Mouse (Mus musculus) cortical plate, adult 2 months (tissue): Measurements from ENCODE around the gene Ssb. TPM values are rescaled to one million over a fixed set of nuclear protein-coding genes. Genes with fewer than 3 reads are reported as not detected.

Experiments used
- H3K27ac ChIP-seq: fragments of 200-500 bp; 2 replicates; pipeline ENCODE4 v1.5.1; 2012; ENCODE audit warnings: low read length, control low read depth, inconsistent platforms; ENCODE audit not compliant: insufficient read depth
- H3K4me1 ChIP-seq: fragments of 200-500 bp; 2 replicates; pipeline ENCODE4 v1.6.1; 2011; ENCODE audit warnings: low read length; ENCODE audit not compliant: control insufficient read depth, insufficient read depth
- H3K4me3 ChIP-seq: fragments of 200-500 bp; 2 replicates; pipeline ENCODE4 v1.5.1; 2011; ENCODE audit warnings: mild to moderate bottlenecking, low read length, control low read depth; ENCODE audit not compliant: insufficient read depth
- CTCF ChIP-seq: fragments of 200-500 bp; IDR thresholded peaks from 2 replicates; pipeline ENCODE4 v1.5.1; 2011; ENCODE audit warnings: mild to moderate bottlenecking, control low read depth, low read length; ENCODE audit not compliant: insufficient read depth; ENCODE audit errors: extremely low read depth
- POLR2A ChIP-seq: fragments of 200-500 bp; IDR thresholded peaks from 2 replicates; pipeline ENCODE4 v1.6.1; 2011; ENCODE audit warnings: mild to moderate bottlenecking, low read length, control low read depth; ENCODE audit not compliant: insufficient read depth; ENCODE audit errors: extremely low read depth
- polyA plus RNA-seq: library from polyadenylated mRNA; depleted of rRNA; stranded (reverse); fragments of >200 nt; gene quantifications from 2 replicates; pipeline ENCODE4 v1.2.3, GENCODE M21; 2012

Gene Ssb
- polyA plus RNA-seq, 1 experiment: 80.3 TPM

DNA sequence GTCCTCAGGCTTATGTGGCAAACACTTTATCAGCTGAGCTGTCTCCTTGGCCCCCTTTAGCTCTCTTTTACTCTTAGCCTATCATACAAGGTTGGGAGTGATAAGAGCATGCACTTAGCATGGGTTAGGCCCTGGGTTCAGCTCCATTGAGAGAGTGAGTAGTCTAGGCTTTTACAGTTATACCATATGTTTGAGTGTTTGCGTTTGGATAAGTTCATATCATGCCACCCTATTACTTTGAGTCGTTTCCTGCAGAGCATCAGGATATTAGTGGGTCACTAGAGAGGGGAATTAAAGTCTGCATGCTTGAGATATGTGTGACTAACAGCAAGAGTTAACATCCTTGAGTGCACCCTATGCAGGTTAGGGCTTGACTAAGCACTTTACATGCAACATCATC is 31.7 kb upstream of the Ssb start:
- no peak overlapping the region for H3K27ac ChIP-seq
- peaks cover under 1% of the 10 kb centered on the region; the same call in 1 of the 2 replicates for H3K4me1 ChIP-seq
- no peak overlapping the region for H3K4me3 ChIP-seq
- no peak for TF ChIP-seq CTCF
- TF ChIP-seq POLR2A: no peak

DNA sequence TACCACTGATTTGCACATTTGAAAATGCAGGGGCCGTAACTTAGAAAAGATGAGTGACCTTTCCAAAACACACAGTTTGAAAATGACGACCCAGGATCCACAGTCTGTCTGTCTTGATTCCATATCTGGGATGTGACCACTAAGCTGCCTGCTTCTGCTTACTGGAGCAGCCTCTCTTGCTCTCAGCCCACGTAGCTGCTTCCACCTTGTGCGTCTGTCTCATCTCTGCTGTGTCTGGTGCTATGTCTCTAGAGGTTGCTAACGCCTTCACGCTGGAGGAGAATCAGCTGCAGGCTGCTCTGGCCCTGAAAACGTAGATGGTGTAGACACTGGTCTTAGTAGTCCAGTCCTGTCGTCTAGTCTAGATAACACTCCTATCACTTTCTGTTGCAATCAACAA is 31.2 kb upstream of the Ssb start:
- Histone ChIP-seq H3K4me3 (no peak overlapping the region), H3K4me1 (no peaks in the 10 kb centered on the region), H3K27ac (no peak overlapping the region)
- no peak for TF ChIP-seq POLR2A
- no peak for TF ChIP-seq CTCF

DNA sequence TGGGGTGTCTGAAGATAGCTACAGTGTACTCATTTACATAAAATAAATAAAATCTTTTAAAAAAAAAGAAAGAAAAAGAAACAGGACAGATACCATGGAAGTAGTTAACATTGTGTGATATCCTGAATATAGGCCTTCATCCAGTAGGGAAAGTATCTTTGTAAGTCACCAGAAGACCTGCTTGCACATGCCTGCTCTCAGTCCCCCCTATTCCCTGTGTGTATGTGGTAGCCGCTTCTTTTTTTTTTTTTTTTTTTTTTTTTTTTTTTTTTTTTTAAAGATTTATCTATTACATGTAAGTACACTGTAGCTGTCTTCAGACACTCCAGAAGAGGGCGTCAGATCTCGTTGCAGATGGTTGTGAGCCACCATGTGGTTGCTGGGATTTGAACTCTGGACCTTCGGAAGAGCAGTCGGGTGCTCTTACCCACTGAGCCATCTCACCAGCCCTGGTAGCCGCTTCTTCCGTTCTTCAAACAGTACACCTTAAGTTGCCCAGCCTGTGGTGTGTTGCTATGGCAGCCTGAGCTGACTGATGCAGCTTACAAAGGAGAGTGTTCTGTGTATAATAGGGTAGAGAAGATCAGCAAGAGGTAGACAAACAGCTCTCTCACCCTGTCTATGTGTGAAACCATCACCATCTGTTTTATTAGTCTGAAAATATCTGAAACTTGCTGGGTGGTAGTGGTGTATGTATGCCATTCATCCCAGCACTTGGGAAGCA is 24.0 kb upstream of the Ssb start:
- no peaks in the 10 kb centered on the region; the same call in 1 of the 2 replicates for H3K4me1 ChIP-seq
- no peak overlapping the region for H3K27ac ChIP-seq
- TF ChIP-seq CTCF (no peak), POLR2A (no peak)
- H3K4me3 ChIP-seq: no peak overlapping the region

DNA sequence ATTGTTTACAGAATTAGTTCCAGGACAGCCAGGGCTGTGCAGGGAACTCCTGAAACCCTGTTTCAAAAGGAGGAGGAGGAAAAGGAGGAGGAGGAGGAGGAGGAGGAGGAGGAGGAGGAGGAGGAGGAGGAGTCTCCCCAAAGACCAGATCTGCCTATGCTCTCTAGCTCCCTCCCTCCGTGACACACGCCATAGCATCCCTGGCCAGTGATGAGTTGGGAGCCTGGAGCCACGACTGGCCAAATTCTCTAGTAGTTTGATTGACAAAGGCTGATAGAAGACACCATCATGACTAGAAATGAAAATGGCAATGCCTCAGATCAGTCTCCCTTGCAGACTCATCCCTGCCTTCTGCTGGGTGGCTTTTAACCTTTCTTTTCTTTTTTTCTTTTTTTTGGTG is 23.4 kb upstream of the Ssb start:
- Histone ChIP-seq H3K27ac (no peak overlapping the region), H3K4me3 (no peak overlapping the region), H3K4me1 (no peaks in the 10 kb centered on the region; the same call in 1 of the 2 replicates)
- TF ChIP-seq CTCF: 0 out of 2 replicates have a peak, but pooled peaks have one; percentile 18
- TF ChIP-seq POLR2A: no peak

DNA sequence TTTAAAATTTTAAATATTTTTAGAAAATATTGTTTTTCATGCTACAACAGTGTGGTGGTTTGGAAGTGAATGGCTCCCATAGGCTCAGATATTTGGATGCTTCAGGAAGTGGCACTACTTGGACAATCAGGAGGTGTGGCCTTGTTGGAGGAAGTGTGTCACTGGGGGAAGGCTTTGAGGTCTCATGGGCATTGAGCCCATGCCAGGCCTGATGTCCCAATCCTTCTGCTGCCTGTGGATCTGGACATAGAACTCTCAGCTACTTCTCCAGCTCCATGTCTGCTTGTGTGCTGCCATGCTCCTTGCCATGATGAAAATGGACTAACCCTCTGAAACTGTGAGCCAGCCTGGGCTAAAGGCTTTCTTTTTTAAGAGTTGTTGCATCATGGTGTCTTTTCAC is 22.7 kb upstream of the Ssb start:
- Histone ChIP-seq H3K4me3 (no peak overlapping the region), H3K27ac (no peak overlapping the region), H3K4me1 (no peaks in the 10 kb centered on the region; the same call in 1 of the 2 replicates)
- TF ChIP-seq POLR2A (no peak), CTCF (no peak)

DNA sequence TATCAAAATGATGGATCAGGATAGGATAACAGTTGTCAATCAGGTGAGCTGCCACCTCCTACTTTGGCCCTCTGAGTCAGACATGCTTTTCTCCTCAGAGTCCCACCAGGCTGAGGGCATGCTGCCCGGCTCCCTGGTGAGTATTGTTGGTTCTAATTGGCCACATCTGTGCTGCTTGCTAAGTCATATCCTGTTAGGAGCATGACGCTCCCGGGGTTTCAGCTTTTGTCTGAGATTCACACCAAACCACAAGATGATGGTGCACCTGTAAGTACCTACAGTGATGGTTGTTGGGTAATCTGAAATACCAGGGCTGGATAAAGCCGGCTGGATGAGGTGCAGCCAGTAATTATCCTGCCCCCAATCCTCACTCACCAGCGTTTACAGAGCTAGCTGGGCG is 21.1 kb upstream of the Ssb start:
- TF ChIP-seq POLR2A (no peak), CTCF (no peak)
- Histone ChIP-seq H3K4me3 (no peak overlapping the region), H3K4me1 (no peaks in the 10 kb centered on the region; the same call in 1 of the 2 replicates), H3K27ac (no peak overlapping the region)

DNA sequence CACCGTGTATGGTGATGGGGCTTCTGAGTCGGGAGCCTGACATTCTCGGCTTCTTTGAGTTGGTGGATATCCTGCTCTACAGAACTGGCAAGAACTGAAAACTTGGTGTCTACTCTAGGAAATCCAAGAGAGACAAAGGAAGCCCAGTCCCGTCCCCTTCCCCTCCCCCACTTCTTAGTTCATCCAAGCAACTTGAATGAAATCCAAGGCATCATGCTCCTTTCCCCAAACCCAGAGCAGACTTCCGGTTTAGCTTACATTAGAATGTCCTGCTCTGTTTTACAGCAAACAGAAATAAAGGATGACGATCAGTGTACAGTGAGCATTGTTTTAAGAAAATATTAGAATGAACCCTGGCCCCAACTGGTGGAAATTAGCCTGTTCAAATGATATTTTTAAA is 12.1 kb upstream of the Ssb start:
- Histone ChIP-seq H3K4me1 (no peaks in the 10 kb centered on the region), H3K27ac (no peak overlapping the region), H3K4me3 (no peak overlapping the region)
- no peak for TF ChIP-seq POLR2A
- TF ChIP-seq CTCF: no peak

DNA sequence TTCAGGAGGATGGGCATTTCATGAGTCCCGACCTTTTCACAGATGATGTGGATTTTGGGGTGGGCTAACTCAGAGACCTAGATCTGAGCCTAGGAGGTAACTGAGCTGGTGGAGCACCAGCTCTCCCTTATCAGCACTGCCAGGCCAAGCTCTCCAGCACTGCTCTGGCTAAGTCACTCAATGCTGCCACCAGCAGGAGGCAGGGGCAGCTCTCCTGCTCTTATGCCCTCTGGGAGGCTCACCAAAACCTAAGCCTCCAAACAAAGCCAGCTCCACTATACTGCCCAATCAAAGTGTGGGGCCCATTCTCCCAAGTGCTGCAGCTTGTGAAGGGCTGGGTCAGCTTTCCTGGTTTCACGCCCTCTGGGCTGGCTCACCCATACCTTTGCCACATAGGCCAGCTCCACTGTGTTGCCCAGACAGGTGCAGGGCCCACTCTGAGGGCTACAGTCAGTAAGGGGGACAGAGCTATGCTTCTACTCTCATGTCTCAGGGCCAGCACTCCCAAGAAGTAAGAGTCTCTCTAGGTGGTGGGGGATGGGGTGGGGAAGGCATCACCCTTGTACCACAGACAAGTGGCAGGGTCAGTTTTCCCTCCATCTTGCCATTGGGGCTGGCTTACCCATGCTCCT is 9.8 kb upstream of the Ssb start:
- Histone ChIP-seq H3K27ac (no peak overlapping the region), H3K4me1 (no peaks in the 10 kb centered on the region), H3K4me3 (no peak overlapping the region)
- TF ChIP-seq CTCF: 0 out of 2 replicates have a peak, but pooled peaks have one; percentile 10
- TF ChIP-seq POLR2A: no peak

DNA sequence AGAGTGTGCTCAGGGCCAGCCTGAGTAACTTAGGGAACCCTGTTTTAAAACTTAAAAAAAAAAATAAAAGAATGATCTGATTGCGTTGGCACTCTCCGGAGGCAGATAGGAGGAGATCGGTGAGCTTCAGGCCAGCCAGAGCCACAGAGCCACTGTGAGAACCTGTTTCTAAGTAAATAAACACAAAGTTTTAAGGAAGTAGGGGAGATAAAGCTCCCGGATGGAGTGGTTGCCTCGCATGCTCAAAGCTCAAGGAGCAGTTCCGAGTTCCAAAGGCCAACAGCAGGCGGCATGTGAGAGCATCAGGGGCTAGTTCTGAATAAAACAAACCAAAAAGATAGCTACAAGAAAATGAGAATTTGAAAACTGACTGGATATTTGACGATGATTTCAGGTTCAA is 5.0 kb upstream of the Ssb start:
- Histone ChIP-seq H3K4me1 (no peaks in the 10 kb centered on the region), H3K27ac (no peak overlapping the region), H3K4me3 (no peak overlapping the region)
- no peak for TF ChIP-seq POLR2A
- TF ChIP-seq CTCF: no peak

DNA sequence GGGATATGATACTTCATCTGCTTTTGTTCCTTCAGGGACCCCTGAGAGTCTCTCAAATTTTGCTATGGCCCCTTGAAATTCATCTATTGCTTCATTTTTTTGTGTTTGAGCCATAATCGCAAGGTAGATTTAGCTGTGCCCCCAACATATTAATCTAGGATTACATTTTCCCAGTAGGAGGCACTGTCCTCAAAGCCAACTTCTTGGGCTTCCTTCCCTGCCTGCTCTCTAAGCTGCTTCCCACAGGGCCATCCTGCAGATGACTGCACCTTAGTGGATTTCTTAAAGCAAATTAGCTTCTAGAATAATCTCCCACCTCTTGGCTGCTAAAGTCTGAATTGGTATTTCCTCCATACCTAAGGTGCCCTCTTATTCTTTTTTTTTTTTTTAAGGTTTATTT is 3.5 kb upstream of the Ssb start:
- Histone ChIP-seq H3K4me3 (no peak overlapping the region), H3K27ac (no peak overlapping the region), H3K4me1 (no peaks in the 10 kb centered on the region)
- TF ChIP-seq CTCF: peak; percentile 30
- TF ChIP-seq POLR2A: no peak
